Mouse (Mus musculus) layer of hippocampus, adult 2 months (tissue): ENCODE measurements at regions not wholly inside any gene's neighbourhood (a gene's known extent, or its start where the extent isn't known, plus 50 kb on each side); places are given as distances from the start of the nearest gene placed in this dataset.
A peak's percentile ranks its signal among the peaks of the same experiment; 100 is the strongest.
"Not testable (repeated sequence)": the region's sequence is repeated elsewhere in the genome, so short reads cannot be mapped to it uniquely, and the experiment has no call there.

ENCODE experiments used
- DNase-seq, 2 experiments: peaks; one replicate each; pipeline ENCODE4 v3.0.0; 2022; ENCODE audit warnings: low spot score in 2 of 2
- H3K27ac ChIP-seq: fragments of 200-600 bp; 2 replicates; pipeline ENCODE4 v1.8.1; 2022
- H3K4me3 ChIP-seq: fragments of 200-600 bp; 2 replicates; pipeline ENCODE4 v1.8.1; 2022; ENCODE audit warnings: mild to moderate bottlenecking
- CTCF ChIP-seq: fragments of 200-600 bp; conservative IDR thresholded peaks from 2 replicates; pipeline ENCODE4 v1.8.1; 2022; ENCODE audit warnings: antibody characterized with exemption, mild to moderate bottlenecking, moderate library complexity

GRCm38 (mm10) chr10:119146342-119146741 is 93.5 kb downstream of the Cand1 start:
- TF ChIP-seq CTCF: no peak
- Histone ChIP-seq H3K27ac (no peak overlapping the region), H3K4me3 (no peak overlapping the region)
- no peak for DNase-seq

- TF ChIP-seq CTCF: no peak
- no peak overlapping the region for H3K27ac ChIP-seq
- H3K4me3 ChIP-seq: no peak overlapping the region
- DNase-seq: no peak
Observed at GRCm38 (mm10) chr10:119142866-119143265, 97.0 kb downstream of the Cand1 start.

GRCm38 (mm10) chr10:119142307-119142706 is 97.5 kb downstream of the Cand1 start:
- TF ChIP-seq CTCF: peak; percentile 38
- DNase-seq: peak in 1 of 2 experiments; percentile 51
- H3K4me3 ChIP-seq: no peak overlapping the region
- H3K27ac ChIP-seq: no peak overlapping the region

- no peak for TF ChIP-seq CTCF
- H3K4me3 ChIP-seq: no peak overlapping the region
- H3K27ac ChIP-seq: no peak overlapping the region
- DNase-seq: no peak
Observed at GRCm38 (mm10) chr10:119138237-119138636, 101.6 kb downstream of the Cand1 start.

- Histone ChIP-seq H3K27ac (no peak overlapping the region), H3K4me3 (no peak overlapping the region)
- no peak for TF ChIP-seq CTCF
- DNase-seq: no peak
Observed at GRCm38 (mm10) chr10:119135489-119135924, 104.3 kb downstream of the Cand1 start.

GRCm38 (mm10) chr10:119134797-119135488 is 104.9 kb downstream of the Cand1 start:
- no peak overlapping the region for H3K27ac ChIP-seq
- no peak for TF ChIP-seq CTCF
- no peak overlapping the region for H3K4me3 ChIP-seq
- no peak for DNase-seq

GRCm38 (mm10) chr10:119131977-119132376 is 107.9 kb downstream of the Cand1 start:
- peak overlapping the region; percentile 33; the same call in 1 of the 2 replicates for H3K4me3 ChIP-seq
- H3K27ac ChIP-seq: no peak overlapping the region
- no peak for TF ChIP-seq CTCF
- DNase-seq: no peak

GRCm38 (mm10) chr10:119130676-119131075 is 109.2 kb downstream of the Cand1 start:
- Histone ChIP-seq H3K4me3 (no peak overlapping the region), H3K27ac (no peak overlapping the region)
- TF ChIP-seq CTCF: no peak
- DNase-seq: no peak

- no peak for DNase-seq
- no peak for TF ChIP-seq CTCF
- Histone ChIP-seq H3K27ac (no peak overlapping the region), H3K4me3 (no peak overlapping the region)
Observed at GRCm38 (mm10) chr10:119128035-119128434, 111.8 kb downstream of the Cand1 start.

- no peak for DNase-seq
- H3K4me3 ChIP-seq: no peak overlapping the region
- no peak for TF ChIP-seq CTCF
- H3K27ac ChIP-seq: no peak overlapping the region
Observed at GRCm38 (mm10) chr10:119123517-119123916, 116.3 kb downstream of the Cand1 start.

- TF ChIP-seq CTCF: no peak
- Histone ChIP-seq H3K4me3 (no peak overlapping the region), H3K27ac (no peak overlapping the region)
- no peak for DNase-seq
Observed at GRCm38 (mm10) chr10:119122347-119122746, 117.5 kb downstream of the Cand1 start.

- no peak for DNase-seq
- H3K27ac ChIP-seq: no peak overlapping the region
- TF ChIP-seq CTCF: no peak
- no peak overlapping the region for H3K4me3 ChIP-seq
Observed at GRCm38 (mm10) chr10:119121575-119121974, 118.3 kb downstream of the Cand1 start.

- H3K27ac ChIP-seq: no peak overlapping the region
- no peak overlapping the region for H3K4me3 ChIP-seq
- TF ChIP-seq CTCF: no peak
- no peak for DNase-seq
Observed at GRCm38 (mm10) chr10:119116843-119117390, 122.9 kb downstream of the Cand1 start.

- H3K4me3 ChIP-seq, DNase-seq, H3K27ac ChIP-seq: not testable (repeated sequence)
Observed at GRCm38 (mm10) chr10:119115200-119115599, 124.7 kb downstream of the Cand1 start.
